Mouse (Mus musculus): ENCODE measurements around the gene Lmf1.

The Lmf1 gene

DNA sequence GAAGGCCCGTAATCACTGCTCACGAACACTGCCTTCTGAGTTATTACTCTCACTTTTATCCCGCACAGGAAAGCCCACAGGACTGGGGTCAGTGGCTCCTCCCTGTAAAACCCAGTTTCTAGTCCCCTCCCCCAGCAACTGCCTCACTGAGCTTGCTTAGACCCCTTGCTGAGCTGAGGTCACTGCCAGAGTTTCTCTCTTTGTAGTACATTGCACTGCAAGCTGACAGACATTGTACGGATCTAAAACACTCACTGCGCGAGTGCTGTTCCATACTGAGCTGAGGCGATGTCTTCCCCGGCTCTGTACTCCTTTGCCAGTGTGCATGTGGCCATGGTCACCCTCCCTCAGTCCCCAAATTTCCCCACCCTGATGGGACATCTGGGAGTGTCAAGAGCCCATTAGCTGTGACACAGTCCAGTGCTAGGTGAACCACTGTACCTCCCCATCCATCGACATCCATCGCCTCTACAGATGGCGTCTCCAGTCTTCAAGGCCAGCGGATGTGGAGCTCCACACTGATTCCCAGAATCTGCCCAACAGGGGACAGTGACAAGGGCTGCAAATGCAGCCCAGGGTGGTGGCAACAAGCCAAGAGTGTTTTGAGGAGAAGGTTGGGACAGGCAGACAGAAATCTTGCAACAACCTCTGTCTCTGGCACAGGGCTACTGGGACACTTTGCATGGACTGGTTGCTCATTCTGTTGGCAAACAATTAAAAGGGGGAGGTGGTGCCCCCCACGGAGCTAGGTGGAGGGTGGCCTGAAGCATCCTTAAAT, 64.8 kb downstream of the Lmf1 start:
- DNase-seq (ENCODE audit: low spot score) = no peak

- DNase-seq (ENCODE audit: low spot score) = no peak
Measured at GRCm38 (mm10) chr17:25644761-25645160, 65.9 kb downstream of the Lmf1 start.

GRCm38 (mm10) chr17:25645661-25646060, 66.8 kb downstream of the Lmf1 start:
- DNase-seq (ENCODE audit: low spot score) = no peak

GRCm38 (mm10) chr17:25647901-25648300, 69.0 kb downstream of the Lmf1 start:
- no peak for DNase-seq (ENCODE audit: low spot score)

- DNase-seq (ENCODE audit: low spot score) = no peak
Measured at GRCm38 (mm10) chr17:25648678-25649216, 69.9 kb downstream of the Lmf1 start.

- no peak for DNase-seq (ENCODE audit: low spot score)
Measured at GRCm38 (mm10) chr17:25650726-25651125, 71.8 kb downstream of the Lmf1 start.

DNA sequence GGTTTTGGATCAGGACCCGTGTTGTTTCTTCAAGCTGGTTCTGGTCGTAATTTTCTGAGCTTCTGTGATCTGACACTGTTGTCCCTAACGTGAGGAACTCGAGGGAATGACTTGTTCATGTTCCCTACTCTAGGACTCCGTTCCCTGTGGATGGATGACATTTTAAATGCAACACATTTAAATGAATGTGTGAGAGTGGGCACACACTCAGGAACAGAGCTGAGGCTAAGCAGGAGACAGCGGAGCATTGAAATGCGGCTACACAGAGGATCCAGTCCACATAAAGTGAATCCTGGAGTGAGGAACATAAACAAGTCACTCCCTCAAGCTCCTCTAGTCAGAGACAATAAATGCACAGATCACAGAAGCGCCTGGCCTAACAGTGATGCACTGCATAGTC, 73.4 kb downstream of the Lmf1 start:
- no peak for DNase-seq (ENCODE audit: low spot score)

- no peak for DNase-seq (ENCODE audit: low spot score)
Measured at GRCm38 (mm10) chr17:25656142-25656825, 77.4 kb downstream of the Lmf1 start.

DNA sequence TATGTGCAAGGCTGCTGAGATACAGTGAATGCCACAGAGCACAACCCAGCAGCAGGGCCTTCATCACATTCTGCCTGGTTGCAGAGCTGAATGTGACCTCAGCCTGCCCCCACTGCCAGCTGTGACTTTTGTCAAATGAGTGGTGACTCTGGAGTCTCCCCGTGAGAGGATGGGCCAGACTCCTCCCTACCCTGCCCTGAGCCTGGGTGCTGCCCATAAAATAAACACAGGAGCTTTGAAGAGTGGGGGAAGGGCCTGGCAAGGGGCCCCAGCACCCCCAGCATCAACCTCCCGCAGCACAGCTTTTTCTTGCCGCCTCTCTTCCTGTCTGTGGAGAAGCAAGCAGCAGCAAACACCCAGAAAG, 77.9 kb downstream of the Lmf1 start:
- DNase-seq (ENCODE audit: low spot score) = no peak

DNA sequence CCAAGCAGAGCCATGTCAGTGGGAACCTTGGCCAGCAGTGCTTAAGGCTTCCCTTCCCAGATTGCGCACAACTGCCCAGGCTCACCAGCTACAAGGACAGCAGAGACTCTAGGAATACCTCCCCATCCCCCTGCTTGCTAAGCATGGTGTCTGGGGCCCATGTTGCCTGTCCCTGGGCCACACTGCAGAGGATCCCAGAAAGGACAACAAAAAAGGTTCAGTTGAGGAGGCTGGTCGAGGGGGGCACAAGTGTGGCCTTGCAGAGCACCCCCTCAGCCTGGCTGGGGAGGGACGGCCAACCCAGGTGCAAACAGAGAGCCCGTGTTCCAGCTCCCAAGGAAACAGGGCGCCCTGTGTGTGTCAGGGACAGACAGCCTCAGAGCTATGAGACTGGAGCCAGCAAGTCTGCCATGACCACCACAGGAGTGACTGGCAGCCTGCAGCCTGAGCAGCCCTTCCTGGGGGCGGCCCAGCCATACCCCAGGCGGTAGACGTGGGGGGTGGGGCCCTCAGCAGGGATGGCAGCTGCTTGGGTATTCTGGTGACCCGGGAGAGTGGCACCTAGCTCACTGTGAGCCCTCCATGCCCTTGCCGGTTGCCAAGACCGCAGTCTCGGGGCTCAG, 84.4 kb downstream of the Lmf1 start:
- no peak for DNase-seq (ENCODE audit: low spot score)

DNA sequence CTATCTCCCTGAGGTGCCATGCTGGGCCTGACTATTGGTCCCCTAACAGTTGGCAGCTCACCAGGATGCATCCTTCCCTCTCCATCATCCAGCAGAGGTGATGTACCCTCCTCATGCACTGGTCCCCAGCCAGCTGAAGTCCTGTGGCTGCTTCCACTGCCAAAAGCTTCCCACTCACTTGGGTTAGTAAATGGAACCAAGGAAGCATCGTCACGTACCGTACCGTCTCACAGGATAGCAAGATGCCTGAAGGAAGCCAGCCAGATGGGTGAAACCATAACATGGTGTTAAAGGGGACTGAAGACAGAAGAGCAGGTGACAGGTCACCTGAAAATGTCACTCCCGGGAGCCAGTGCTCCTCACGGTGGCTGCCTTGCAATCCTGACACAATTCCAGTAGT, 86.6 kb downstream of the Lmf1 start:
- DNase-seq (ENCODE audit: low spot score) = no peak

GRCm38 (mm10) chr17:25665891-25666290, 87.0 kb downstream of the Lmf1 start:
- no peak for DNase-seq (ENCODE audit: low spot score)

DNA sequence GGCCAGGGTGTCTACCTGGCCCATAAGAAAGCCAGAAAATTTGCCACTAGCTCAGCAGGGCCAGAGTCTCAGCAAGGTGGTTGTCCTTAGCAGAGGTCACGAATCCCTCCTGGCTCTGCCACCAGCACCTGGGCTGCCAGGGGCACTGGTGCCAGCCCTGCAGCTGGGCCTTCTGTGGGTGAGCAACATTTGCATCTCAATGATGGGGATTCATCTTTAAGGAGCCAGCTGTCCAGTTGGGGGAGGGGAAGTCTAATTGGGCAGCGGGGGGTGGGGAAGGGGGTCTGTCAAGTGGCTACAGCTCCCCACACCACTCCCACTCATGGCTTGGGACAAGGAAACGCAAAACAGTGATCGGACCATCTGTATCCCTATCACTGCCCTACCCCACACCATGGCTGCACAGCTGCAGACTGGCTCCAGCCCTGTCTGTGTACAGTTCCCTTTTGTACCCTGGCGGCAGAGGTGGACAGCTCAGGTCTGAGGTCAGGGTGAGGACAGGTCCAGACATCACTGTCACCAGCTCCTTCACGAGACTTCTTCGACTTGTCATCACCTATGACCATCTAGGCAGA, 89.7 kb downstream of the Lmf1 start:
- no peak for DNase-seq (ENCODE audit: low spot score)

GRCm38 (mm10) chr17:25672982-25673381, 94.1 kb downstream of the Lmf1 start:
- DNase-seq (ENCODE audit: low spot score) = no peak

GRCm38 (mm10) chr17:25677969-25678368, 99.1 kb downstream of the Lmf1 start:
- DNase-seq (ENCODE audit: low spot score) = no peak

- DNase-seq (ENCODE audit: low spot score) = no peak
Measured at GRCm38 (mm10) chr17:25679818-25680217, 100.9 kb downstream of the Lmf1 start.

GRCm38 (mm10) chr17:25681636-25682035, 102.8 kb downstream of the Lmf1 start:
- no peak for DNase-seq (ENCODE audit: low spot score)

DNA sequence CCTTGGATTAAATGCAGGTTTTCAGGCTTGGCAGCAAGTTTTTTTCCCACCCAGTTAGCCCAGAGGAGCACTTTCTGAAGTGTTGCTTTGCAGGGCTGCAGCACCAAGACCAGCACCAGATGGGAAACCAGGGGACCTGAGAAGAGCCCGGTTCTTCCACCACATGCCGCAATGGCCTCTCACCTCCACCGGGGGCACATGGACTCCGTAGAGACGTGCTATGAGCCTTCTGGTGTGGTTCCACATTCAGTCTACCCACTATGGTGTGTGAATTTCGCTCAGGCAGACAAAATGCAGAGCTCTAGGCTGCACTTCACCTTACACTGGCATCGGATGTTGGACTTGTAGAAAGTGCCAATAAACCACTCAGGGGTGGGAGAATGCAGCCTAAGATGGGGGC, 107.4 kb downstream of the Lmf1 start:
- DNase-seq (ENCODE audit: low spot score) = no peak

DNA sequence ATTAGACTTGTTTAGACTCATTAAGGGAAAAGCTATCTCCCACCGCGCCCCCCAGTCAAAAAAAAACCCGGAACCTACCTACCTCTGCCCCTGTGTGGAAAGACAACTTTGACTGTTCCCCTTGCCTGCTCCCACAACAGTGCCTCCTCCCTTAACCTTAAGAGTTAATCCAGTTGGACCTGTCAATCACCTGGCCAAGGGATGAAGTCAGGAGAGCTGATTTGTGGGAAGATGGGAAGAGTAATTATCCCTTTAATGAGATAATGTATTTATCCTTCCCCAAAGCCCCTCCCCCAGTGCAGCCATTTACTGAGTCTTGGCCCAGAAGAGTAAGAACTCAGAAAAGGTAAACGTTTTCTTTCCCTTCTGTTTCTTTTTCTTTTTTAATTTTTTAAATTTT, 110.0 kb downstream of the Lmf1 start:
- no peak for DNase-seq (ENCODE audit: low spot score)

- DNase-seq (ENCODE audit: low spot score) = no peak
Measured at GRCm38 (mm10) chr17:25696263-25696662, 117.4 kb downstream of the Lmf1 start.

- DNase-seq (ENCODE audit: low spot score) = peak; percentile 84
Measured at GRCm38 (mm10) chr17:25698446-25698845, 119.6 kb downstream of the Lmf1 start.

DNA sequence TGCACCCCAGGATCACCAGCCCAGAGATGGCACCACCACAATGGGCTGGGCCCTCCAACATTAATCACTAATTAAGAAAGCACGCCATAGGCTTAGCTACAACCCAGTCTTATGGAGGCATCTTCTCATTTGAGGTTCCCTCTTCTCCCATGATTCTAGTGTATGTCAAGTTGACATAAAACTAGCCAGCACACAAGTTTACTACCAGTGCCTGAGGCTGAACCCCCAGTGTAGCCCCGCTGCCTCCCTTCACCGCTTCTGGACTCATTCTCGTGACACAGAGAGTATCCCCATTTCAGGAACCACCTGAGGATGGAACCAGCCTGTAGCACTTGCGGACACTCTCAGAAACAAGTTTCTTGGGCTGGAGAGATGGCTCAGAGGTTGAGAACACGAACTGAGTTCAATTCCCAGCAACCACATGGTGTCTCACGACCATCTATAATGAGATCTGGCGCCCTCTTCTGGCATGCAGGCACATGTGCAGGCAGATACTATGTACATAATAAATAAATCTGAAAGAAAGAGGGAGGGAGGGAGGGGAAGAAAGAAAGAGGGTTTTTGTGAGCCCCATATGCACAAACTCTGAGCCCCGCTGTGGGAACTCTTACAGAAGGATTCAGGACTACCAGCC, 122.1 kb downstream of the Lmf1 start:
- DNase-seq (ENCODE audit: low spot score) = no peak
